Mouse (Mus musculus) megakaryocyte, embryonic 14.5 days (primary cell): Measurements from ENCODE around the gene 2510039O18Rik.

Experiments
- FLI1 ChIP-seq: IDR thresholded peaks from 2 replicates; pipeline ENCODE4 v1.6.1; 2012; ENCODE audit warnings: low read length, inconsistent platforms, mixed read lengths
- GATA1 ChIP-seq: IDR thresholded peaks from 3 replicates; pipeline ENCODE4 v1.6.1; 2012; ENCODE audit warnings: mixed read lengths, low read length, inconsistent platforms, borderline replicate concordance

GRCm38 (mm10) chr4:147940111-147940510 is 584 bp upstream of the 2510039O18Rik start:
- no peak for TF ChIP-seq GATA1
- no peak for TF ChIP-seq FLI1
